Mouse (Mus musculus) gonadal fat pad, adult 2 months (tissue): ENCODE data around the gene Rbl1. TPM values are rescaled to one million over a fixed set of nuclear protein-coding genes. Genes with fewer than 3 reads are reported as not detected.
"Not testable (repeated sequence)": the region's sequence is repeated elsewhere in the genome, so short reads cannot be mapped to it uniquely, and the experiment has no call there.

ENCODE experiments used
- DNase-seq: peaks from one replicate; pipeline ENCODE4 v3.0.0-alpha.2; 2012; ENCODE audit warnings: low read depth
- polyA plus RNA-seq: library from polyadenylated mRNA; depleted of rRNA; stranded (reverse); fragments of >200 nt; gene quantifications from 2 replicates; pipeline ENCODE4 v1.2.3, GENCODE M21; 2012; rRNA removed

The Rbl1 gene
- 4.0 and 4.5 TPM in 2 replicates for polyA plus RNA-seq

- DNase-seq, result no peak
Observed at GRCm38 (mm10) chr2:157204366-157205218, at the start of gene Rbl1. Rbl1 (minus strand) TSS chr2:157204534.

- no peak for DNase-seq
Observed at GRCm38 (mm10) chr2:157248111-157248510, 43.8 kb upstream of the Rbl1 start.

GRCm38 (mm10) chr2:157245603-157246002, 41.3 kb upstream of the Rbl1 start:
- no peak for DNase-seq

GRCm38 (mm10) chr2:157245001-157245400, 40.7 kb upstream of the Rbl1 start:
- DNase-seq, result no peak

- DNase-seq, result no peak
Observed at GRCm38 (mm10) chr2:157235946-157236345, 31.6 kb upstream of the Rbl1 start.

GRCm38 (mm10) chr2:157221916-157222315, 17.6 kb upstream of the Rbl1 start:
- not testable (repeated sequence) for DNase-seq

GRCm38 (mm10) chr2:157220108-157220507, 15.8 kb upstream of the Rbl1 start:
- DNase-seq, result no peak

GRCm38 (mm10) chr2:157211731-157212130, 7.4 kb upstream of the Rbl1 start:
- no peak for DNase-seq

GRCm38 (mm10) chr2:157203459-157204365, 622 bp downstream of the Rbl1 start:
- DNase-seq, result no peak

- no peak for DNase-seq
Observed at GRCm38 (mm10) chr2:157203026-157203425, 1.3 kb downstream of the Rbl1 start.

GRCm38 (mm10) chr2:157202361-157202760, 2.0 kb downstream of the Rbl1 start:
- DNase-seq, result no peak

- DNase-seq, result no peak
Observed at GRCm38 (mm10) chr2:157201081-157201830, 3.1 kb downstream of the Rbl1 start.

- DNase-seq, result not testable (repeated sequence)
Observed at GRCm38 (mm10) chr2:157198405-157198804, 5.9 kb downstream of the Rbl1 start.

- DNase-seq, result no peak
Observed at GRCm38 (mm10) chr2:157190651-157191050, 13.7 kb downstream of the Rbl1 start.

GRCm38 (mm10) chr2:157187223-157187622, 17.1 kb downstream of the Rbl1 start:
- no peak for DNase-seq

- no peak for DNase-seq
Observed at GRCm38 (mm10) chr2:157186504-157186903, 17.8 kb downstream of the Rbl1 start.

GRCm38 (mm10) chr2:157185022-157185660, 19.2 kb downstream of the Rbl1 start:
- no peak for DNase-seq

- no peak for DNase-seq
Observed at GRCm38 (mm10) chr2:157178167-157178566, 26.2 kb downstream of the Rbl1 start.

- no peak for DNase-seq
Observed at GRCm38 (mm10) chr2:157176248-157176647, 28.1 kb downstream of the Rbl1 start.

- DNase-seq, result no peak
Observed at GRCm38 (mm10) chr2:157174416-157174815, 29.9 kb downstream of the Rbl1 start.

GRCm38 (mm10) chr2:157173555-157173954, 30.8 kb downstream of the Rbl1 start:
- DNase-seq, result no peak
